Mouse (Mus musculus): ENCODE data around the gene 1700022I11Rik. TPM values are rescaled to one million over a fixed set of nuclear protein-coding genes. Genes with fewer than 3 reads are reported as not detected.
A peak's percentile ranks its signal among the peaks of the same experiment; 100 is the strongest.

Gene 1700022I11Rik
- polyA plus RNA-seq, 1 experiment: 0.10 TPM

- 64% methylated on average over 9 of the region's 9 CpGs for WGBS
- no peak for DNase-seq (ENCODE audit: low read depth, low spot score)
Measured at GRCm38 (mm10) chr4:43030352-43030751, 60.9 kb downstream of the 1700022I11Rik start.

GRCm38 (mm10) chr4:43030780-43031230, 61.4 kb downstream of the 1700022I11Rik start:
- DNase-seq (ENCODE audit: low read depth, low spot score): no peak
- WGBS: 1% methylated on average over 28 of the region's 28 CpGs

DNA sequence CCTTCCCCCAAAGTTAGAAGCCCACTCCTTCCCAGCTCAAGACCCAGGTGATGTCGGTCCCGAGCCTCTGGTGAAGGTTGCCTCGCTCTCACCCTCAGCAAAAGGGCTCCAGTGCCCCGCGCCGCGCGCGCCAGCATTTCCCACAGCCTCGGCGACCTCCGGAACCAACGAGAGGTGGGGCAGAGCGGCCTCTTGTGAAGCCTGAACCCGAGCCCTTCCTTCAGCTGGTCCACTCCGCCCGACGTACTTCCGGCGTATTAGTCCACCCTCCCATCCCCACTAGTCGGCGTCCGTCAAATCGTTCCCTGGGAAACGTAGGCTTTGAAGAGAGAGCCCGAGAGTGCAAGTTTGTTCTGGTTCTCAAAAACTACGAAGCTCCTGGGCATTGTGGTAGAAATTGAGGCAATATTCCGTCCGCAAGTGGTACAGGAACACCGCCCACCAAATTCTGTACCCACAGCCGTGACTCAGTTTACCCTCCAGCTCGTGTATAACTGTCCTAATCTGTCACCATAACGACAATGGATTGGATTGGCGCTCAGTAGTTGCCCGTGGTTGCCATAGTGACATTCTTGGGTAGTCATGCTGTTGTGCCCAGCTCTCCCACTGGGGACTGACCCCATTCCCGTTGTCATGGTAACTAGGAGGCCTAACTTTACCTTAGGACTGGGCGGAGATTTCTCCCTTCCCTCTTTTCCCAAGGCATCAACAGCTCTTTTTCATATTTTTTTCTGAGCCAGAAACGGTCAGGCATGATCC, 62.0 kb downstream of the 1700022I11Rik start, which contains the start of gene Stoml2:
Gene Stoml2 (minus strand): TSS at position 474 of the 759 bp plus-strand sequence.
- under 1% methylated on average over 38 of the region's 38 CpGs for WGBS

DNA sequence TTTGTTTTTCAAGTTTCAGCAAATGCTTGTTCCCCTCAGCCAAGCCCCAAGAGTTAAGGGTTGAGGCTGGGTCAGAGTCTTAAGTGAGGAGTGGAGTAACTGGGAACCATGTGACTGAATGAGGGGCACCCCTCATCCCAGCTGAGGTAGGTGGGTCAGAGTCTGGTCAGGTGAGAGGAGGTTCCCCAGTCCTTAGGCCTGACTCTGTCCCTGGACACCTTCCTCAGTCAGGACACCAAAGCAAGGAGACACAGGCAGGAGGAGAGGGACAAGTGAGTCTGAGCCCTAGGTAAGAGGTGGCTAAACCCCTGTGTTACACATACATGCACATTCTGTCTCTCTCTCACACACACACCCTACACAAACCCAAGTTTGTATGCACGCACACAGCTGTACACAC, 63.1 kb downstream of the 1700022I11Rik start:
- no peak for DNase-seq (ENCODE audit: low read depth, low spot score)
- 95% methylated on average over 1 of the region's 1 CpGs for WGBS

More for the DNA sequence above, 62.0 kb downstream of the 1700022I11Rik start, which contains the start of gene Stoml2:
- DNase-seq (ENCODE audit: low read depth, low spot score): peak; percentile 89

Other genes with a start within 250 kb of the 1700022I11Rik start
- not detected in 2 replicates for gene 4930578G10Rik, start 234.1 kb upstream of the 1700022I11Rik start, polyA plus RNA-seq (2012; rRNA removed)
- 13.6 and 28.6 TPM in 2 replicates for gene Ccl19, start 213.0 kb upstream of the 1700022I11Rik start, polyA plus RNA-seq (2012; rRNA removed)
- gene Ccl21a, start 195.6 kb upstream of the 1700022I11Rik start, polyA plus RNA-seq (2012; rRNA removed): 75.8 and 122 TPM in 2 replicates
- gene Fam205a1, start 115.7 kb upstream of the 1700022I11Rik start, polyA plus RNA-seq (2012; rRNA removed): 0.02 TPM in 1 of 2 replicates, not detected in the other
- not detected in 2 replicates for gene Gm12394, start 112.8 kb upstream of the 1700022I11Rik start, polyA plus RNA-seq (2012; rRNA removed)
- not detected in 2 replicates for gene Fam205c, start 95.4 kb upstream of the 1700022I11Rik start, polyA plus RNA-seq (2012; rRNA removed)
- gene Phf24, start 52.9 kb upstream of the 1700022I11Rik start, polyA plus RNA-seq (2012; rRNA removed): 0.83 and 1.2 TPM in 2 replicates
- 9.6 and 11.1 TPM in 2 replicates for gene Dnajb5, start 19.8 kb upstream of the 1700022I11Rik start, polyA plus RNA-seq (2012; rRNA removed)
- 96.9 and 114 TPM in 2 replicates for gene Vcp, start 30.9 kb downstream of the 1700022I11Rik start, polyA plus RNA-seq (2012; rRNA removed)
- gene Fancg, start 40.9 kb downstream of the 1700022I11Rik start, polyA plus RNA-seq (2012; rRNA removed): 11.8 and 14.6 TPM in 2 replicates
- 25.1 and 32.0 TPM in 2 replicates for gene Pigo, start 56.2 kb downstream of the 1700022I11Rik start, polyA plus RNA-seq (2012; rRNA removed)
- gene Stoml2, start 62.1 kb downstream of the 1700022I11Rik start, polyA plus RNA-seq (2012; rRNA removed): 83.2 and 92.5 TPM in 2 replicates
- gene Fam214b, start 76.6 kb downstream of the 1700022I11Rik start, polyA plus RNA-seq (2012; rRNA removed): 29.1 and 39.3 TPM in 2 replicates
- 7.7 and 12.5 TPM in 2 replicates for gene Unc13b, start 89.3 kb downstream of the 1700022I11Rik start, polyA plus RNA-seq (2012; rRNA removed)